Mouse (Mus musculus) gastrocnemius, adult 2 months (tissue): ENCODE data around the gene 2410004P03Rik. TPM values are rescaled to one million over a fixed set of nuclear protein-coding genes. Genes with fewer than 3 reads are reported as not detected.

Source experiments
- DNase-seq: peaks from one replicate; pipeline ENCODE4 v3.0.0; 2022
- H3K27ac ChIP-seq: fragments of 200-600 bp; 2 replicates; pipeline ENCODE4 v1.8.1; 2022; ENCODE audit warnings: mild to moderate bottlenecking
- H3K4me3 ChIP-seq: fragments of 200-600 bp; 2 replicates; pipeline ENCODE4 v1.8.1; 2022; ENCODE audit warnings: mild to moderate bottlenecking, moderate library complexity
- CTCF ChIP-seq: fragments of 200-600 bp; IDR thresholded peaks from 2 replicates; pipeline ENCODE4 v1.8.1; 2022; ENCODE audit warnings: antibody characterized with exemption, mild to moderate bottlenecking, moderate library complexity
- intact Hi-C: fragments of 180-260 bp; cut with DNase I; formaldehyde crosslinking; loops from one replicate; pipeline ENCODE4 v1.15.1; 2025
- total RNA-seq, 2 experiments: library from RNA; stranded (reverse); gene quantifications; 2 replicates each; pipeline ENCODE4 v1.2.3; 2021

Gene 2410004P03Rik
- total RNA-seq, 2 experiments from 2014 or later = not detected

GRCm38 (mm10) chr12:16958851-16959250 lies 52.7 kb downstream of the 2410004P03Rik start:
- intact Hi-C loops = no loop called here
- TF ChIP-seq CTCF = peak; percentile 47
- Histone ChIP-seq H3K4me3 (no peak overlapping the region), H3K27ac (no peak overlapping the region)
- DNase-seq = no peak

Other genes with a start within 250 kb of the 2410004P03Rik start
- gene Greb1, start 210.8 kb downstream of the 2410004P03Rik start, total RNA-seq = 1 to 10 TPM in 1 of 2 experiments, under 1 TPM in 1; 0.38 to 2.3 TPM
- gene E2f6, start 200.8 kb downstream of the 2410004P03Rik start, total RNA-seq = 100 to 1,000 TPM; 139 to 159 TPM
- 100 to 1,000 TPM in 1 of 2 experiments, 10 to 100 TPM in 1; 86.0 to 103 TPM for gene Rock2, start 116.8 kb downstream of the 2410004P03Rik start, total RNA-seq
- gene Pqlc3, start 11.3 kb downstream of the 2410004P03Rik start, total RNA-seq = 1 to 10 TPM; 1.1 to 1.6 TPM
- gene Kcnf1, start 165.2 kb upstream of the 2410004P03Rik start, total RNA-seq = 10 to 100 TPM in 1 of 2 experiments, 1 to 10 TPM in 1; 4.2 to 15.5 TPM